Mouse (Mus musculus) T-helper 1 cell (primary cell): ENCODE results near the gene Zfp87.

Experiments used
- in situ Hi-C: fragments of 300-600 bp; cut with MboI, MseI; formaldehyde crosslinking; loops from one replicate; pipeline ENCODE4 v1.15.1; 2025; ENCODE audit warnings: high pct_unique_total_duplicates

The Zfp87 gene

GRCm38 (mm10) chr13:67525753-67526410 is at the start of gene Zfp87, which contains the start of gene Gm26965:
Gene Zfp87 (minus strand): TSS chr13:67526177.
Gene Gm26965 (minus strand): TSS chr13:67526151.
- in situ Hi-C loops = no loop called here

- in situ Hi-C loops = no loop called here
Measured at GRCm38 (mm10) chr13:67572591-67573189, 46.7 kb upstream of the Zfp87 start.

GRCm38 (mm10) chr13:67553730-67554129 is 27.8 kb upstream of the Zfp87 start, which contains the start of gene Zfp748:
Gene Zfp748 (minus strand): TSS chr13:67553830.
- in situ Hi-C loops = no loop called here

GRCm38 (mm10) chr13:67552505-67553346 is 26.7 kb upstream of the Zfp87 start:
- in situ Hi-C loops = no loop called here

GRCm38 (mm10) chr13:67545941-67546340 is 20.0 kb upstream of the Zfp87 start:
- in situ Hi-C loops = no loop called here

GRCm38 (mm10) chr13:67527049-67527730 is 1.2 kb upstream of the Zfp87 start:
- in situ Hi-C loops = no loop called here

GRCm38 (mm10) chr13:67500908-67501307 is 25.1 kb downstream of the Zfp87 start:
- in situ Hi-C loops = loop anchor here (10.0 kb wide), 1 partner anchor 184 kb away; the partner anchor contains the start of gene Zfp738

- in situ Hi-C loops = loop anchor here (10.0 kb wide), 1 partner anchor 185 kb away; the partner anchor contains the start of gene Zfp738
Measured at GRCm38 (mm10) chr13:67500084-67500719, 25.8 kb downstream of the Zfp87 start, which contains the start of gene Zfp58. Gene Zfp58 (minus strand): TSS chr13:67500555.

- in situ Hi-C loops = no loop called here
Measured at GRCm38 (mm10) chr13:67495631-67496030, 30.3 kb downstream of the Zfp87 start.

- in situ Hi-C loops = no loop called here
Measured at GRCm38 (mm10) chr13:67484424-67484811, 41.6 kb downstream of the Zfp87 start.

- in situ Hi-C loops = no loop called here
Measured at GRCm38 (mm10) chr13:67483625-67484423, 42.2 kb downstream of the Zfp87 start, which contains the start of gene Zfp874b. Gene Zfp874b (minus strand): TSS chr13:67484258.

- in situ Hi-C loops = no loop called here
Measured at GRCm38 (mm10) chr13:67481528-67481927, 44.4 kb downstream of the Zfp87 start.

- in situ Hi-C loops = no loop called here
Measured at GRCm38 (mm10) chr13:67469274-67469673, 56.7 kb downstream of the Zfp87 start.
